ENCODE assay signal across 8 mouse cellular contexts in genomic region chr14:79768996-79769395, GRCm38 (mm10). TPM values are rescaled to one million over a fixed set of nuclear protein-coding genes. Genes with fewer than 3 reads are reported as not detected.
DNase-seq lines count a peak whose midpoint lies in the region; ATAC-seq lines count a peak whose summit lies in the region.

No protein-coding gene starts in this region.

- H3K36me3 ChIP-seq in forebrain, embryonic 13.5 days (ENCODE audit: poor library complexity, severe bottlenecking): 0 out of 2 replicates have a peak, but pooled peaks cover 4% of the 10 kb centered on the region
- no peaks in the 10 kb centered on the region for H3K36me3 ChIP-seq in neural tube, embryonic 15.5 days

- no peaks in the 10 kb centered on the region for H3K9me3 ChIP-seq in forebrain, embryonic 13.5 days (replicated peaks)
- no peaks in the 10 kb centered on the region for H3K9me3 ChIP-seq in neural tube, embryonic 15.5 days (replicated peaks)

- H3K9ac ChIP-seq in forebrain, embryonic 13.5 days: peak overlapping the region; percentile 75
- peak overlapping the region; percentile 75 for H3K9ac ChIP-seq in neural tube, embryonic 15.5 days (replicated peaks)

- peaks cover 48% of the 10 kb centered on the region for H3K27me3 ChIP-seq in forebrain, embryonic 13.5 days
- peaks cover 17% of the 10 kb centered on the region; the same call in 1 of the 2 replicates for H3K27me3 ChIP-seq in neural tube, embryonic 15.5 days (replicated peaks)

- H3K4me2 ChIP-seq in forebrain, embryonic 13.5 days: peak overlapping the region; percentile 82
- peak overlapping the region; percentile 78 for H3K4me2 ChIP-seq in neural tube, embryonic 15.5 days

- no peak for ATAC-seq in forebrain, embryonic 13.5 days
- no peak for ATAC-seq in neural tube, embryonic 15.5 days (ENCODE audit: low FRiP score)

- H3K4me1 ChIP-seq in forebrain, embryonic 13.5 days: peaks cover 71% of the 10 kb centered on the region
- H3K4me1 ChIP-seq in neural tube, embryonic 15.5 days: peaks cover 60% of the 10 kb centered on the region

- intact Hi-C loops in left cerebral cortex, postnatal 25 days (cut with DNase I): loop anchor here (1.0 kb wide), 1 partner anchor 445 kb away; no protein-coding TSS in a partner anchor

- WGBS in forebrain, embryonic 13.5 days: 5% methylated on average over 30 of the region's 30 CpGs
- WGBS in neural tube, embryonic 15.5 days: 3% methylated on average over 30 of the region's 30 CpGs

- peak; percentile 21 to 28 for DNase-seq in left cerebral cortex, postnatal 25 days (ENCODE audit: low spot score in 2 of 2)
- no peak for DNase-seq in left cerebral cortex, adult 11 months (ENCODE audit: low spot score)
- DNase-seq in adrenal gland, postnatal 36 days: peak; percentile 48 to 58
- DNase-seq in kidney, postnatal 4 days: peak; percentile 43 to 53
- no peak for DNase-seq in urinary bladder, postnatal 10 days (ENCODE audit: low spot score)
- no peak for DNase-seq in spleen, adult 18-20 months

- no peak overlapping the region for H3K27ac ChIP-seq in forebrain, embryonic 13.5 days
- peak overlapping the region; percentile 83 for H3K27ac ChIP-seq in neural tube, embryonic 15.5 days (replicated peaks)

- peak overlapping the region; percentile 56 for H3K4me3 ChIP-seq in forebrain, embryonic 13.5 days
- H3K4me3 ChIP-seq in neural tube, embryonic 15.5 days (replicated peaks): peak overlapping the region; percentile 60

RNA-seq across cellular contexts. Expression of gene Pcdh8, which starts 2.1 kb away (rescaled TPM):
- 10 to 100 TPM; 64.4 to 69.0 TPM for total RNA-seq in left cerebral cortex, postnatal 25 days (2021)
- total RNA-seq in adrenal gland, postnatal 36 days (2021): under 1 TPM in 1 of 2 experiments, not detected in 1; 0.07 TPM
- polyA plus RNA-seq in forebrain, embryonic 13.5 days (2015; fragmentation: Nextera tagmentation; extraction: Ambion mirVana): 21.1 and 22.3 TPM in 2 replicates
- 33.1 and 43.4 TPM in 2 replicates for polyA plus RNA-seq in neural tube, embryonic 15.5 days (2015; fragmentation: Nextera tagmentation; extraction: Ambion mirVana)

Comparison
In these comparisons a context has a peak if more than half of its experiments do, and no peak if none do; other contexts are left out.
1. DNase-seq: peak in left cerebral cortex, postnatal 25 days (2 of 2), adrenal gland, postnatal 36 days (2 of 2) and kidney, postnatal 4 days (2 of 2); none in left cerebral cortex, adult 11 months (single experiment), urinary bladder, postnatal 10 days (single experiment) and spleen, adult 18-20 months (0 of 2).
2. RNA of gene Pcdh8, which starts 2.1 kb away (total RNA-seq): 64.4 to 69.0 TPM in left cerebral cortex, postnatal 25 days; 0.07 TPM in adrenal gland, postnatal 36 days; every median in the first group is over 10 times any median in the second.